8 mouse cellular contexts compared by ENCODE assay signal in genomic region chr2:37735807-37736188, GRCm38 (mm10). TPM values are rescaled to one million over a fixed set of nuclear protein-coding genes. Genes with fewer than 3 reads are reported as not detected.
DNase-seq lines count a peak whose midpoint lies in the region; ATAC-seq and TF ChIP-seq lines count a peak whose summit lies in the region.

No protein-coding gene starts in this region.

- 53% methylated on average over 1 of the region's 1 CpGs for WGBS in heart, embryonic 14.5 days
- WGBS in heart, adult 2 months = 34% methylated on average over 1 of the region's 1 CpGs
- 56% methylated on average over 1 of the region's 1 CpGs for WGBS in hindbrain, postnatal 0 days
- 90% methylated on average over 1 of the region's 1 CpGs for WGBS in midbrain, embryonic 13.5 days

- peak overlapping the region; percentile 50 for H3K9ac ChIP-seq in heart, embryonic 14.5 days (ENCODE audit: low read length)
- no peak overlapping the region for H3K9ac ChIP-seq in heart, adult 2 months (ENCODE audit: low read depth, low read length)
- no peak overlapping the region; the same call in 1 of the 2 replicates for H3K9ac ChIP-seq in hindbrain, postnatal 0 days (replicated peaks; ENCODE audit: low read length)
- no peak overlapping the region for H3K9ac ChIP-seq in midbrain, embryonic 13.5 days (replicated peaks)

- H3K27ac ChIP-seq in heart, embryonic 14.5 days (replicated peaks in 1 of 2; ENCODE audit: control insufficient read depth in 1 of 2, insufficient read depth in 1 of 2, low read depth in 2 of 2, low read length in 2 of 2) = no peak overlapping the region
- H3K27ac ChIP-seq in heart, adult 2 months = no peak overlapping the region
- no peak overlapping the region for H3K27ac ChIP-seq in hindbrain, postnatal 0 days
- no peak overlapping the region for H3K27ac ChIP-seq in midbrain, embryonic 13.5 days

- H3K9me3 ChIP-seq in heart, embryonic 14.5 days (ENCODE audit: control insufficient read depth, low read length) = no peaks in the 10 kb centered on the region
- H3K9me3 ChIP-seq in hindbrain, postnatal 0 days (ENCODE audit: low read length) = no peaks in the 10 kb centered on the region
- no peaks in the 10 kb centered on the region for H3K9me3 ChIP-seq in midbrain, embryonic 13.5 days

- no peak for DNase-seq in heart, adult 2 months
- no peak for DNase-seq in hindbrain, postnatal 0 days (ENCODE audit: low spot score)
- no peak for DNase-seq in embryo, embryonic 10 days (ENCODE audit: low spot score)
- DNase-seq in cerebellum, postnatal 36 days = no peak
- no peak for DNase-seq in cerebellum, adult 9-11 months

- no peaks in the 10 kb centered on the region for H3K36me3 ChIP-seq in heart, embryonic 14.5 days (ENCODE audit: control insufficient read depth, insufficient read depth, low read length)
- H3K36me3 ChIP-seq in heart, adult 2 months (ENCODE audit: control insufficient read depth, insufficient read depth, low read length) = no peaks in the 10 kb centered on the region
- no peaks in the 10 kb centered on the region for H3K36me3 ChIP-seq in hindbrain, postnatal 0 days (ENCODE audit: insufficient read depth, low read length)
- no peaks in the 10 kb centered on the region for H3K36me3 ChIP-seq in midbrain, embryonic 13.5 days

- ATAC-seq in heart, embryonic 14.5 days (ENCODE audit: insufficient number of reproducible peaks, insufficient read depth, low FRiP score, low read depth) = no peak
- peak; percentile 74 for ATAC-seq in common myeloid progenitor, adult 5-6 weeks (replicated peaks; ENCODE audit: low read depth, poor library complexity, severe bottlenecking)
- no peak for ATAC-seq in hindbrain, postnatal 0 days
- ATAC-seq in midbrain, embryonic 13.5 days = no peak

- TF ChIP-seq CTCF in heart, adult 2 months (IDR thresholded peaks at IDR 0.05) = no peak
- no peak for TF ChIP-seq CTCF in hindbrain, postnatal 0 days (IDR thresholded peaks at IDR 0.05; ENCODE audit: low read depth)

- H3K4me3 ChIP-seq in heart, embryonic 14.5 days (ENCODE audit: control insufficient read depth in 1 of 2, insufficient read depth in 1 of 2, low read depth in 1 of 2, low read length in 2 of 2) = peak overlapping the region; percentile 4 to 18; a peak in 3 of 4 replicates
- no peak overlapping the region for H3K4me3 ChIP-seq in heart, adult 2 months
- no peak overlapping the region for H3K4me3 ChIP-seq in hindbrain, postnatal 0 days (ENCODE audit: low read length)
- no peak overlapping the region for H3K4me3 ChIP-seq in midbrain, embryonic 13.5 days (replicated peaks)

- peaks cover 7 to 10% of the 10 kb centered on the region in 2 experiments; a peak in 3 of 4 replicates for H3K4me1 ChIP-seq in heart, embryonic 14.5 days (ENCODE audit: control insufficient read depth in 2 of 2, insufficient read depth in 2 of 2, low read length in 2 of 2)
- H3K4me1 ChIP-seq in heart, adult 2 months (ENCODE audit: control insufficient read depth, insufficient read depth, low read length) = no peaks in the 10 kb centered on the region
- H3K4me1 ChIP-seq in hindbrain, postnatal 0 days (ENCODE audit: insufficient read depth, low read length) = 0 out of 2 replicates have a peak, but pooled peaks cover 5% of the 10 kb centered on the region
- peaks cover 7% of the 10 kb centered on the region for H3K4me1 ChIP-seq in midbrain, embryonic 13.5 days (replicated peaks)

- TF ChIP-seq EP300 in heart, adult 2 months (IDR thresholded peaks at IDR 0.05; ENCODE audit: insufficient read depth, low read depth, low read length) = no peak

- intact Hi-C loops in heart, adult 2 months (cut with DNase I) = no loop called here

- H3K4me2 ChIP-seq in heart, embryonic 14.5 days (ENCODE audit: low read length) = peak overlapping the region; percentile 60
- H3K4me2 ChIP-seq in hindbrain, postnatal 0 days (ENCODE audit: low read depth, low read length) = peak overlapping the region; percentile 36; the same call in 1 of the 2 replicates
- H3K4me2 ChIP-seq in midbrain, embryonic 13.5 days (replicated peaks) = peak overlapping the region; percentile 31; the same call in 1 of the 2 replicates

- no peak for TF ChIP-seq POLR2A in heart, adult 2 months (IDR thresholded peaks at IDR 0.05; ENCODE audit: insufficient read depth, low read depth, low read length)

- no peaks in the 10 kb centered on the region for H3K27me3 ChIP-seq in heart, embryonic 14.5 days (ENCODE audit: control insufficient read depth, insufficient read depth, low read length)
- no peaks in the 10 kb centered on the region for H3K27me3 ChIP-seq in heart, adult 2 months (ENCODE audit: control insufficient read depth, insufficient read depth, low read length)
- H3K27me3 ChIP-seq in hindbrain, postnatal 0 days (ENCODE audit: insufficient read depth, low read length) = no peaks in the 10 kb centered on the region
- H3K27me3 ChIP-seq in midbrain, embryonic 13.5 days = no peaks in the 10 kb centered on the region

- H3K79me2 ChIP-seq in heart, adult 2 months (replicated peaks; ENCODE audit: control insufficient read depth, insufficient read depth, low read length) = no peaks in the 10 kb centered on the region

RNA-seq across cellular contexts. Expression of gene Strbp, which starts 32.1 kb away (rescaled TPM):
- polyA plus RNA-seq in heart, embryonic 14.5 days (2014; fragmentation: Nextera tagmentation; extraction: Ambion mirVana) = 25.9 and 30.2 TPM in 2 replicates
- 10 to 100 TPM; 17.4 to 20.0 TPM for total RNA-seq in heart, adult 2 months (2021)
- polyA plus RNA-seq in heart, adult 2 months (2012; rRNA removed) = 1.5 and 3.5 TPM in 2 replicates
- 77.1 and 78.9 TPM in 2 replicates for total RNA-seq in common myeloid progenitor, adult 5-6 weeks (2017)
- 49.6 and 85.0 TPM in 2 replicates for total RNA-seq in hindbrain, postnatal 0 days (2014; rRNA removed)
- 97.5 and 102 TPM in 2 replicates for polyA plus RNA-seq in hindbrain, postnatal 0 days (2015; fragmentation: Nextera tagmentation; extraction: Ambion mirVana)
- polyA plus RNA-seq in midbrain, embryonic 13.5 days (2015; fragmentation: Nextera tagmentation; extraction: Ambion mirVana) = 118 and 123 TPM in 2 replicates

RNA-seq across cellular contexts. Expression of gene Crb2, which starts 40.3 kb away (rescaled TPM):
- polyA plus RNA-seq in heart, embryonic 14.5 days (2014; fragmentation: Nextera tagmentation; extraction: Ambion mirVana) = 2.2 and 2.4 TPM in 2 replicates
- total RNA-seq in heart, adult 2 months (2021) = under 1 TPM; 0.48 to 0.81 TPM
- polyA plus RNA-seq in heart, adult 2 months (2012; rRNA removed) = 0.61 and 0.64 TPM in 2 replicates
- total RNA-seq in common myeloid progenitor, adult 5-6 weeks (2017) = not detected in 2 replicates
- 10.9 and 20.1 TPM in 2 replicates for total RNA-seq in hindbrain, postnatal 0 days (2014; rRNA removed)
- 2.4 and 3.4 TPM in 2 replicates for polyA plus RNA-seq in hindbrain, postnatal 0 days (2015; fragmentation: Nextera tagmentation; extraction: Ambion mirVana)
- polyA plus RNA-seq in midbrain, embryonic 13.5 days (2015; fragmentation: Nextera tagmentation; extraction: Ambion mirVana) = 8.5 and 10.3 TPM in 2 replicates

Comparison
In these comparisons a context has a peak if more than half of its experiments do, and no peak if none do; other contexts are left out.
1. H3K4me3 ChIP-seq: peak in heart, embryonic 14.5 days (2 of 2); none in heart, adult 2 months (single experiment), hindbrain, postnatal 0 days (single experiment) and midbrain, embryonic 13.5 days (single experiment).
2. Peak in every context shown above with its lines, with median percentiles within 50 percentile points of each other: H3K4me2 ChIP-seq.